Mouse (Mus musculus): Measurements from ENCODE around the gene Gm39115. TPM values are rescaled to one million over a fixed set of nuclear protein-coding genes. Genes with fewer than 3 reads are reported as not detected.
A peak's percentile ranks its signal among the peaks of the same experiment; 100 is the strongest.
"Not testable (repeated sequence)": the region's sequence is repeated elsewhere in the genome, so short reads cannot be mapped to it uniquely, and the experiment has no call there.

The Gm39115 gene
- total and polyA plus RNA-seq, 3 experiments = not detected

DNA sequence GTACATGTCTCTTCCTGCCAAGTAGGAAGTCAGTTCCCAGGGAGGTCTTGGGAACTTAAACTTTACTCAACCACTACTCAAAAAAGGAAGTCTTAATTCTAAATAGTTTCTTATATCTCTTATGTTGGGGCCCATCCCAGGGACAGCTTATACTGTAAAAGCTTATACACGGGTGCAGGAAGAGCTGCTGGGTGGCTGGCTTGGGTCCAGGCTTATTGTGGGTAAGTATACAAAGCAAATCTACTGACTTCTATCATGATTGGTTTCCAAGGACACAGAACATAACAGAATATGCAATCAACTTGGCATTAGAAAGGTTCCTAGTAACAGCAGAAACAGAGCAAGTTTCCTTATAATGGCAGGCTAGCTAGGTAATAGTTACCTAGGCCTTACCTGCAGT lies 19.5 kb upstream of the Gm39115 start:
- DNase-seq = no peak
- intact Hi-C loops (cut with DNase I) = no loop called here
- Histone ChIP-seq H3K36me3 (ENCODE audit: control insufficient read depth, insufficient read depth, low read length) (no peaks in the 10 kb centered on the region), H3K4me3 (no peak overlapping the region), H3K27me3 (ENCODE audit: control insufficient read depth, insufficient read depth, low read length) (no peaks in the 10 kb centered on the region), H3K27ac (no peak overlapping the region), H3K79me2 (replicated peaks; ENCODE audit: control insufficient read depth, insufficient read depth, low read length) (no peaks in the 10 kb centered on the region), H3K9ac (ENCODE audit: low read depth, low read length) (no peak overlapping the region), H3K4me1 (ENCODE audit: control insufficient read depth, insufficient read depth, low read length) (no peaks in the 10 kb centered on the region)
- WGBS = 40% methylated on average over 1 of the region's 1 CpGs
- TF ChIP-seq EP300 (IDR thresholded peaks at IDR 0.05; ENCODE audit: insufficient read depth, low read depth, low read length) (no peak), CTCF (IDR thresholded peaks at IDR 0.05) (no peak), POLR2A (IDR thresholded peaks at IDR 0.05; ENCODE audit: insufficient read depth, low read depth, low read length) (no peak)

DNA sequence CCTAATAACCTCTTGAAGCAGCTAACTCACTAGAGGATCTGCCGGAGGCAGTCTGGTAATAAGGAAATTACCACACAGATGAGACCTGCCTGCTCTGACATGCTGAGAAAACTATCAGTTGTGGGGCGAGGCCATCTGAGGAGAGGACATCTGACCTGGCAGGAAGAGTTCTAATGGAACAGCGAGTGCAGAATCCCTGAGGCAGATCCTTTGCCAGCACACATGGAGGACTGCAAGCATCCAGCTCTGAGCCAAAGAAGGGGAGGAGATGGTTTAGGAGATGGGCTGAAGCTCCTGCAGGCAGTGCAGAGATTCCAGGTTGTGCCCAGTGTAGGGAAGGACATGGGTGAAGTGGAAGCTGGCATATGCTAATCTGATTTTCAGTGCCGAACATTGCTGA lies 16.4 kb upstream of the Gm39115 start:
- intact Hi-C loops (cut with DNase I) = no loop called here
- DNase-seq = no peak
- 71% methylated on average over 4 of the region's 4 CpGs for WGBS
- TF ChIP-seq POLR2A (IDR thresholded peaks at IDR 0.05; ENCODE audit: insufficient read depth, low read depth, low read length) (no peak), CTCF (IDR thresholded peaks at IDR 0.05) (no peak)
- H3K4me1 ChIP-seq (ENCODE audit: control insufficient read depth, insufficient read depth, low read length) = no peaks in the 10 kb centered on the region
- no peak overlapping the region for H3K27ac ChIP-seq
- no peaks in the 10 kb centered on the region for H3K27me3 ChIP-seq (ENCODE audit: control insufficient read depth, insufficient read depth, low read length)
- no peak overlapping the region for H3K4me3 ChIP-seq
- H3K36me3 ChIP-seq (ENCODE audit: control insufficient read depth, insufficient read depth, low read length) = no peaks in the 10 kb centered on the region
- H3K79me2 ChIP-seq (replicated peaks; ENCODE audit: control insufficient read depth, insufficient read depth, low read length) = no peaks in the 10 kb centered on the region
- H3K9ac ChIP-seq (ENCODE audit: low read depth, low read length) = no peak overlapping the region

DNA sequence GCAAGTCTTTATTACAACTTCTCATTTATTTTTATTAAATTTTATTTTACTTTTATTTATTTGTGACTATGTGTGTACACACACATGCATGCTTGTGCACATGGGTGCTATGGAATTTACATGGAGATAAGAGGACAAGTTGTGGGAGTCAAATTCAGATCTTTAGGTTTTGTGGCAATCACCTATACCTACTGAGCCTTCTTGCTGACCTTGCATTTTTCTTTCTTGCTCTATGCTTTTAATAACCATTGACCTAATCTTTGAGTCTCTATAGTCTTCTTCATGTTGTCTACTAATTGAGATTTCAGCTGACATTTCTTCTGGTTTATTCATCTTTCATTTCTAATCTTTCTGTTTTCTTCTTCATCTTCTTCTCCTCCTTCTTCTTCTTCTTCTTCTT lies 12.8 kb upstream of the Gm39115 start:
- DNase-seq = no peak
- Histone ChIP-seq H3K79me2 (replicated peaks; ENCODE audit: control insufficient read depth, insufficient read depth, low read length) (no peaks in the 10 kb centered on the region), H3K27me3 (ENCODE audit: control insufficient read depth, insufficient read depth, low read length) (no peaks in the 10 kb centered on the region), H3K9ac (ENCODE audit: low read depth, low read length) (no peak overlapping the region), H3K36me3 (ENCODE audit: control insufficient read depth, insufficient read depth, low read length) (no peaks in the 10 kb centered on the region), H3K27ac (no peak overlapping the region), H3K4me1 (ENCODE audit: control insufficient read depth, insufficient read depth, low read length) (no peaks in the 10 kb centered on the region), H3K4me3 (no peak overlapping the region)
- intact Hi-C loops (cut with DNase I) = loop anchor here (10.0 kb wide), 1 partner anchor 64 kb away; no protein-coding TSS in a partner anchor
- no peak for TF ChIP-seq CTCF (IDR thresholded peaks at IDR 0.05)
- TF ChIP-seq EP300 (IDR thresholded peaks at IDR 0.05; ENCODE audit: insufficient read depth, low read depth, low read length) = no peak
- no peak for TF ChIP-seq POLR2A (IDR thresholded peaks at IDR 0.05; ENCODE audit: insufficient read depth, low read depth, low read length)

DNA sequence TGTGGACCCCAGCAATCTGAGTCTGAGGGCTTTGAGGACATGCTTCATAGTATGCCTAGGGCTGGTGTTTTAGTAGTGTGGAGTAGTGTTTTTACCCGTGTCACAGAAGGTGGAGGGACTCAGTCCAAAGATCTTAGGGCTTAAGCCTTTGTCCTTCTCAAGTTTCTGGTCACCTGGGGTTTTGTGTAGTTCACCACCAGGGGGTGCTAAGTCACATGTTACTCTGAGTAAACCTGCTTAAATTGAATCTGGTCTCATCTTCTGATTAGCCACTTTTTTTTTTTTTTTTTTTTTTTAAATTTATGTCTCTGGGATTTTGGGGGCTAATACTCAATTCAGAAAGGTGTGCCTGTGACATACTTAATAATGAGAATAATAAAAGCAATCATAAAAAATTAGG lies 10.2 kb upstream of the Gm39115 start:
- WGBS = 4% methylated on average over 1 of the region's 1 CpGs

DNA sequence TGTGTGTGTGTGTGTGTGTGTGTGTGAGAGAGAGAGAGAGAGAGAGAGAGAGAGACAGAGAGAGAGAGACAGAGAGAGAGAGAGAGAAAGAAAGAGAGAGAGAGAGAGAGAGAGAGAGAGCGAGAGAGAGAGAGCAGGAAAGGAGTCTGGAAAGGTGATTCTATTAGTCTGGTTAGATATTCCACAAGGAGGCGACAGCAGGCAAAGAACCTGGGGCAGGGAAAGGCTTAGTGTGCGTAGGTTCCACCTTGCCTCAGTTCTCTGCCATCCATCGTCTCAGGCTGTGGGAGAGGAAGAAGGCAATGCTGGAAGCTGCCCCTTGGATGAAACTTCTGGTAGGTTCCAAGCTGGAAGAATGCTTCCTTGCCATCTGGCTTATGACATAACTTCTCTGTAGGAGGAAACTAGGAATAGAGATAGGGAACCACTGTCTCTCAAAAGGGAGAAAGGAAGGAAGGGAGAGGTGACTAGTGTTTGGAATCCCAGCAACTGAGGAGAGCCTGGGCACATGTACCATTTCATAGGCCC lies 9.6 kb upstream of the Gm39115 start:
- Histone ChIP-seq H3K27me3 (ENCODE audit: control insufficient read depth, insufficient read depth, low read length) (no peaks in the 10 kb centered on the region), H3K27ac (no peak overlapping the region), H3K36me3 (ENCODE audit: control insufficient read depth, insufficient read depth, low read length) (no peaks in the 10 kb centered on the region), H3K9ac (ENCODE audit: low read depth, low read length) (no peak overlapping the region), H3K79me2 (replicated peaks; ENCODE audit: control insufficient read depth, insufficient read depth, low read length) (no peaks in the 10 kb centered on the region), H3K4me1 (ENCODE audit: control insufficient read depth, insufficient read depth, low read length) (peaks cover 1% of the 10 kb centered on the region; the same call in 1 of the 2 replicates), H3K4me3 (no peak overlapping the region)
- intact Hi-C loops (cut with DNase I) = loop anchor here (2.0 to 10.0 kb wide), 2 partner anchors 61 to 103 kb away; no protein-coding TSS in a partner anchor
- WGBS = 49% methylated on average over 4 of the region's 4 CpGs
- no peak for TF ChIP-seq CTCF (IDR thresholded peaks at IDR 0.05)
- no peak for TF ChIP-seq EP300 (IDR thresholded peaks at IDR 0.05; ENCODE audit: insufficient read depth, low read depth, low read length)
- no peak for TF ChIP-seq POLR2A (IDR thresholded peaks at IDR 0.05; ENCODE audit: insufficient read depth, low read depth, low read length)
- no peak for DNase-seq

More for the DNA sequence above, 10.2 kb upstream of the Gm39115 start:
- Histone ChIP-seq H3K27ac (no peak overlapping the region), H3K9ac (ENCODE audit: low read depth, low read length) (no peak overlapping the region), H3K27me3 (ENCODE audit: control insufficient read depth, insufficient read depth, low read length) (no peaks in the 10 kb centered on the region), H3K4me3 (no peak overlapping the region), H3K36me3 (ENCODE audit: control insufficient read depth, insufficient read depth, low read length) (no peaks in the 10 kb centered on the region), H3K4me1 (ENCODE audit: control insufficient read depth, insufficient read depth, low read length) (peaks cover 1% of the 10 kb centered on the region; the same call in 1 of the 2 replicates), H3K79me2 (replicated peaks; ENCODE audit: control insufficient read depth, insufficient read depth, low read length) (no peaks in the 10 kb centered on the region)
- intact Hi-C loops (cut with DNase I) = loop anchor here (2.0 to 10.0 kb wide), 2 partner anchors 61 to 139 kb away; no protein-coding TSS in a partner anchor
- DNase-seq = peak in 1 of 2 experiments; percentile 14
- TF ChIP-seq CTCF (IDR thresholded peaks at IDR 0.05) (peak; percentile 74), POLR2A (IDR thresholded peaks at IDR 0.05; ENCODE audit: insufficient read depth, low read depth, low read length) (no peak)

DNA sequence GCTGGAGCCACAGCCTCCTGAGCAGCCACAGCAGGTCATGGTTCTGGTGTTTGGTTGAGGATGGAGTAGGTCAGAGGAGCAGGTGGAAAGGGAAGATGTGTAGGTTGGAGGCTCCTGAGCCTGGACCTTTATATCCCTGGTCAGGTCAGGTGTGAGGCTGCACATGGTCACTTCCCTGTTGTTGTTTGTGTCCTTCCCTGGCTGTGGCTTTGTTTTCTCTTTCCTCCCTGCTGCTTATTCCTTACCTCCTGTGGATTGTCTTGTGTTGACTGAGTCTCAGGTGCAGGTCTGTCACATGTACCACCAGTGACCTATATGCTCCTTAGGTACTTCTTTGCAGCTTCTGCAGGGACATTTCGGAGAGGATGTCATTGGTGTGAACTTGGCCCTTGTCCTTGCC lies 8.7 kb upstream of the Gm39115 start, which contains the start of gene Gm45337:
Gene Gm45337 (minus strand): TSS at position 101 of the 400 bp plus-strand sequence.
- no peak within 1 kb of the TSS for H3K4me3 ChIP-seq
- intact Hi-C loops (cut with DNase I) = loop anchor here (2.0 to 10.0 kb wide), 2 partner anchors 60 to 104 kb away; no protein-coding TSS in a partner anchor
- WGBS = 68% methylated on average over 1 of the region's 1 CpGs

DNA sequence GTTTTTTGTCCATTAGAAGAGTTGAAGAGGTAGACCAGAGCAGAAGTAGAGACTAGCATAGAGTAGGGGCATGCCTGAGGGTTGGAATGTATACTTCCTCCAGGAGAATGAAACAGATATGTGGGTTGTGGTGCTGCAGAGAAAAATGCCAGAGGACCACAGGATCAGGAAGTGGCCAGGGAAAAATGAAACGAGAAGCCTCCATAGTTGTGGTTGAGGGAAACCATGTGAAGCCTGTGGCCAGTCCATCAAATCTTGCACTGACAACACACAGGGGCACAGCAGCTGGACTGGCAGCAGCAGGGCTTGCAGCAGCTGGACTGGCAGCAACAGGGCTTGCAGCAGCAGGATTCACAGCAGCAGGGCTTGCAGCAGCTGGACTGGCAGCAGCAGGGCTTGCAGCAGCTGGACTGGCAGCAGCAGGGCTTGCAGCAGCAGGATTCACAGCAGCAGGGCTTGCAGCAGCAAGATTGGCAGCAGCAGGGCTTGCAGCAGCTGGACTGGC lies 7.7 kb upstream of the Gm39115 start:
- intact Hi-C loops (cut with DNase I) = loop anchor here (2.0 to 10.0 kb wide), 2 partner anchors 59 to 105 kb away; no protein-coding TSS in a partner anchor
- not testable (repeated sequence) for DNase-seq

More for the DNA sequence above, 8.7 kb upstream of the Gm39115 start, which contains the start of gene Gm45337:
- H3K79me2 ChIP-seq (replicated peaks; ENCODE audit: control insufficient read depth, insufficient read depth, low read length) = no peaks in the 10 kb centered on the region
- peaks cover 1% of the 10 kb centered on the region; the same call in 1 of the 2 replicates for H3K4me1 ChIP-seq (ENCODE audit: control insufficient read depth, insufficient read depth, low read length)
- no peak within 1 kb of the TSS for H3K9ac ChIP-seq (ENCODE audit: low read depth, low read length)
- DNase-seq = no peak
- TF ChIP-seq EP300 (IDR thresholded peaks at IDR 0.05; ENCODE audit: insufficient read depth, low read depth, low read length) (no peak), POLR2A (IDR thresholded peaks at IDR 0.05; ENCODE audit: insufficient read depth, low read depth, low read length) (no peak), CTCF (IDR thresholded peaks at IDR 0.05) (no peak)
- H3K27ac ChIP-seq = no peak within 1 kb of the TSS
- no peaks in the 10 kb centered on the region for H3K27me3 ChIP-seq (ENCODE audit: control insufficient read depth, insufficient read depth, low read length)
- H3K36me3 ChIP-seq (ENCODE audit: control insufficient read depth, insufficient read depth, low read length) = no peaks in the 10 kb centered on the region

More for the DNA sequence above, 7.7 kb upstream of the Gm39115 start:
- WGBS = 7% methylated on average over 1 of the region's 1 CpGs
- not testable (repeated sequence) for H3K27ac ChIP-seq; H3K36me3 ChIP-seq (ENCODE audit: control insufficient read depth, insufficient read depth, low read length); H3K9ac ChIP-seq (ENCODE audit: low read depth, low read length); H3K27me3 ChIP-seq (ENCODE audit: control insufficient read depth, insufficient read depth, low read length); H3K79me2 ChIP-seq (replicated peaks; ENCODE audit: control insufficient read depth, insufficient read depth, low read length); H3K4me3 ChIP-seq; H3K4me1 ChIP-seq (ENCODE audit: control insufficient read depth, insufficient read depth, low read length)

Measured in heart, adult 2 months (tissue).